Mouse (Mus musculus): ENCODE results near the gene Znrf1.

Znrf1 gene

DNA sequence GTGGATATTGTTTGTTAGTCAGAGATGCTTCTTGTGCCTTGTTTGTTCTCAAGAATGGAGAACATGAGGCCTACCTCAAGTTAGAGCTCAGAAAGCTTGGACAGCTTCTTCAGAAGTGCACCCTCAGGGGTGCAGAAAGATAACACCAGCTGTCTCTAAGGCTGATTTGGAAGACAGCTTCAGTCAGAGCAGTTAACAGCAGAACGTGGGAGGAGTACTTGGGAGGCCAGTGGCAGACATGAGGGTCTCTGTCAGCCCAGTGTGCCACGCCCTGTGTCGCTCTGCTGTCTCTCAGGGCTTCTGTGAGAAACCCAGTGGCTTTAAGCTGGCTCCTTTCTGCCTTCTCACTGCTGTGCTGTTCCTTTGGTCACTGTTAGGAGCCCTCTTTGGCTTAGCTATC, 32.1 kb downstream of the Znrf1 start:
- in situ Hi-C loops (cut with MboI, MseI) = no loop called here

DNA sequence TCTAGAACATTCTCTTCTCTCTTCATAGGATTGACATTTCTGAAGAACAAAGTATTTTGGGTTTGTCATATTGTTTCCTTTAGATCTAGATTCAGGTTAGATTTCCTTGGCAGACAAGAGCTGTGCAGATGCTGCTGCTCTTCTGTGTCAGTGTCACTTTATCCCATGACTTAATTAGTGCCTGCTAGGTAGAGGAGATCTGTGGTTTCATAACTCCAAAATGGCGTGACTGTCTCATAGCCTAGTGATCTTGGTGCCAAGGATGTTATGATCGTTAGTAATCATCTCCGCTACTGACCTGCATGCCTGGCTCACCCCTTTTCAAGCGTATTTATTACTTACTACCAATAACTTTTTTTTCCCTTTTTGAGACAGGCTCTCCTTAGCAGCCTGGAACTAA, 34.0 kb downstream of the Znrf1 start:
- in situ Hi-C loops (cut with MboI, MseI) = no loop called here

DNA sequence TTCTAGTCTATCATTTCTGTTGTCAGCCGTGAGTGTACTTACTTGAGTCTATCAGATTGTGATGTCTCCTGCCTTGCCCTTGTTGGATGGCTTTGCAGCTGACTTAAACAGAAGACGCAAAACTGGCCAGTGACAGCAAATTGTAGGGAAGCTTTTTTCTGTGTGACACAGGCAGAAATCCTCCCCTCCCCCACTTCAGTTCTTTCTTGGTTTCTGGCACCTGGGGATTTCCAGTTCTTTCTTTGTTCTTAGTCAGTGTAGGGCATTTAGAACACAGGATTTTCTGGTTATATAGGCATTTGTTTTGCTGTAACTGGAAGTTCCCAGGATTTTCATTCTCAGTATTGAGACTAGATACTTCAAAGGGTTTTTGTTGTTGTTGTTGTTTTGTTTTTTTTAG, 34.5 kb downstream of the Znrf1 start:
- in situ Hi-C loops (cut with MboI, MseI) = no loop called here

DNA sequence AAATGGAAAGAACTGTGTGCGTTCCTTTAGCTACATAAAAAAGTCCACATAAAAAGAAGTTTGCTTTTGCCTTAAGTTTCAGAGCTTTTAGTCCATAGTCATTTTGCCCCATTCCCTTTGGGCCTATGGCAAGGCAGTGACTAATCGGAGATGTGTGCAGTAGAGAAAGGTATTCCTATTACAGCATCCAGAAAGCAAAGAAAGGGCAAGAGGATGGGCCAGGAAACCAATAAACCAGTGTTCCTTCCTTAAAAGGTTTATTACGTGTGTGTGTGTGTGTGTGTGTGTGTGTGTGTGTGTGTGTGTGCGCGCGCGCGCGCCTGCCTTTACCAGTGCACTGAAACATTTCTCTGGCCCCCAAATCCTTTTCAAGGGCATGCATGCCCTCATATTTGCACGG, 35.8 kb downstream of the Znrf1 start:
- in situ Hi-C loops (cut with MboI, MseI) = no loop called here

DNA sequence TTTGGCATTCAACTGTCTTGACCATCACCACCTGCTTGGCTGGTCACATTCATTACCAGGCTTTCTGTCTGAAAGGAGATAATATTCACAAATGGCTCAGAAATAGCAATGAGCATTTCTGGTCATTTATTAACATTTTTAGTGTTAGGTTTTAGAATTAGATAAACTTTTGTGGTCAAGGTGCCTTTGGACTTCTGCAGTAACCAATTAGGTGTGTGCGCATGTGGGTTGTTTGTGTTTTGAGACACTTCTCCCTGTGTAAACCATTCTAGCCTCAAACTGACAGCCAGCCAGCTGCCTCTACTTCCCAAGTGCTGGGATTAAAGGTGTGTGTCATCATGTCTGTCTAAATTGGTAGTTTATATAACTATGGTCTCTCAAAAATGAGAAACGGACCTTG, 36.5 kb downstream of the Znrf1 start:
- in situ Hi-C loops (cut with MboI, MseI) = no loop called here

DNA sequence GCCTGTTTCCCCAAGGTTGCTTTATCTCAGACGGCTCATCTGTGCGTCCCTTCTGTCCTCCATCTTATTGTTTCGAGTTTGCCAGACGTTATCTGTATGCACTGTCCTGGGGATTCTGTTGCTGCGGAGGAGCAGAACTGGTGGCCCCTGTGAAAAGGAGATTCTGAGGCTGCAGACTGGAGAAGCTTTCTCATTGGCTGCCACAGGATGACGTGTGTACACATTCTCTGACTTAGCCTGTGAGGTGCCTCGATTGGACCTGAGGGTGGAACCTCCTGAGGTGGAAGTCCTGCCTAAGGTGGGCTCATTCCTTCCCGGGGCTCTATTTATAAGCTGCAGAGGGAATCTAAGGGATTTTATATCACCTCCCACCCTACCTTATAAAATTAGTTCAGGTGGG, 37.7 kb downstream of the Znrf1 start:
- in situ Hi-C loops (cut with MboI, MseI) = no loop called here

DNA sequence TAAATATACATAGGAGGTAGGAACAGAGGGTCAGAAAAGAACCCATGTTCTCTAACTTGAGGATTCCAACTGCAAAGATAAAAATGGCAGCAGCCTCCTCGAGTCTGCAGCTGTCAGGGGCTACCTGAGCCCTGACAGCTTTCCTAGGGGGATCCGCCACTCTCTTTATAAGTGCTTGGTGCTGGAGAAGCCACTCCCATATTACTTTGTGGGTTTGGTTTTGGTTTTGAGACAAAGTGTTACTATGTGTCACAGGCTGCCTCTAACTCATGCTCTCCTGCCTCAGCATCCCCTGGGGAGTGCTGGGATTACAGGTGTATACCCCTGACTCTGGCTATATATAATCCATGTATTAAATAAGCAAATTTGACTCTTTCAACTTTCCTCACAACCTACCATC, 38.1 kb downstream of the Znrf1 start:
- in situ Hi-C loops (cut with MboI, MseI) = no loop called here

DNA sequence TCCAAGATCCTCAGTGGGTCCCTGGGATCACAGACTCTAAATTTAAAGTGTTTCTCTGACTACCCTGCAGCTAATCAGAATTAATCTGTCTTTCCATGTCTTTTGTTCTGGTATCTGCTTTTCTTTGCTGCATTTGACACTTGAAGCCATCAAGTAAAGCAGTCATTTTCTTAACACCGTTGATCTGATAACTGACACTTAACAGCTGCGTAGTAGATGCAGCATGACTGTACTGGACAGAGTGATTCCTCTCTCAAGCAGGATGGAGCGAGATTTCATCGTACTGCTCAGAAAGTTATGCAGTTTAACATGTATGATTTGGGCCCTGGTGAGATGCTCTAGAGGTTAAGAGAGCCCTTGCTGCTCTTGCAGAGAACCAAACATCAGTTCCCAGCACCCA, 39.6 kb downstream of the Znrf1 start:
- in situ Hi-C loops (cut with MboI, MseI) = loop anchor here (25.0 kb wide), 1 partner anchor 538 kb away; the partner anchor contains the start of genes Aars and Ddx19b

DNA sequence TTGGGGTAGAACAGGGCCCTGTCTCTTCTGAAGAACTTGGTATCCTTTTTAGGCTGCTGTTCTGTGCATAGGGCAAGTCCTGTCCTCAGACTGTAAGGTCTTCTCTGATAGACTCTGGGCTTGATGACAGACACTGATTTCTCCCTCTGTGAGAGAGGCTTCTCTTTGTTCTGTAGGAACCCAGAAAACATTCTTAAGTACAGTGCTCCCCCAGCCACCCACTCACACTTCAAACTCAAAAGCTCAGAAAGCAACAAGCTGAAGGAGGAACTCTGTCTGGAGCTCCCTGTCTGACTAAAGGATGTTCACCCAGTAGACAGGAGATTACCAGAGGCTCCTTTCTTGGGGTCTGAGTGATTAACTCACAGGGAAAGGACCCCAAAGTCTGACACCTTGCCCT, 40.6 kb downstream of the Znrf1 start:
- in situ Hi-C loops (cut with MboI, MseI) = loop anchor here (25.0 kb wide), 1 partner anchor 539 kb away; the partner anchor contains the start of genes Aars and Ddx19b

DNA sequence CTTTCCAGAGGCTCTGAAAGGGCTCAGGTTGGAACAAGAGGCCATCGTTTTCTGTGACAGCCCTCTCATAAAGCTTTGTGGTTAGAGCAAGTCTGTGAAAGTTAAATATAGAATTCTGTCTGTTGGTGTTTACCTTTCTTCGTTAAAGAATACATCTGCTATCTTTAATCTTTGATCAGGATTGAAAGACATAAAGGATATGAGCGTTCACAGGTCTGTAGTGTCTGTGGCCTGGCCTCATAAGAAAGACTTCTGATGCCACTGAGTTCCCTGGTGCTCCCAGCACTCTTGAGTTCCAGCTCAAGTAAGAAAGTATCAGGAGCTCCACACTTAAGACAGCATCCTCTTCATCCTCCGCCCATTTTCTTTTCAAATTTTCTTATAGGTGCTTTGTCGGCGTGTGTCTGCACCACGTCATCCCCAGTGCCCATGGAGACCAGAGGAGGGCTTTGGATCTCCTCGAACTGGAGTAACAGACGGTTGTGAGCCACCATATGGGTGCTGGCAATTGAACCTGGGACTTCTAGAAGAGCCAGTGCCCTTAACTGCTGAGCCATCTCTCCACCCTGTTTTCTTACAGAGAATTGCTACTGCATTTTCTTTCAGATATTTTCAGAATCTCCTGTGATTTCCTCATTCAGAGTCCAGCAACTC, 42.1 kb downstream of the Znrf1 start:
- in situ Hi-C loops (cut with MboI, MseI) = loop anchor here (25.0 kb wide), 1 partner anchor 541 kb away; the partner anchor contains the start of genes Aars and Ddx19b

DNA sequence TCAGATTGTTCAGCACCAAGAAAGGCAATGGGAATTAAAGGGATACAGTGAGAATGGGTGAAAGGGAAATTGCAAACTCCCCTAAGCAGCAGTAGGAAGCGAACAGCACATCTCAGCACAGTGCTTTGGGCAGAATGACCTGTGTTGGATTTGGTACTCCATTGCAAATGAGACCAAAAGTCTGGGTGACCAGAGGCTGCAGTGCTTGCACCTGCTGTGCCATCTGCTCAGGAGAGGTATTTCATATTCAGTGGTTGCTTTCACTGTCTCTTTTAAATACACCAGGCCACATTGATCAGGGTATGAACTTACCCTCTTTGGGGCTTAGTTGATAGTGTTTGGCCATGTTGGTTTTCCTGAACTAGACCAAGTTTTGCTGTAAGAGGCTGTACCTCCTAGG, 43.4 kb downstream of the Znrf1 start:
- in situ Hi-C loops (cut with MboI, MseI) = loop anchor here (25.0 kb wide), 1 partner anchor 542 kb away; the partner anchor contains the start of genes Aars and Ddx19b

DNA sequence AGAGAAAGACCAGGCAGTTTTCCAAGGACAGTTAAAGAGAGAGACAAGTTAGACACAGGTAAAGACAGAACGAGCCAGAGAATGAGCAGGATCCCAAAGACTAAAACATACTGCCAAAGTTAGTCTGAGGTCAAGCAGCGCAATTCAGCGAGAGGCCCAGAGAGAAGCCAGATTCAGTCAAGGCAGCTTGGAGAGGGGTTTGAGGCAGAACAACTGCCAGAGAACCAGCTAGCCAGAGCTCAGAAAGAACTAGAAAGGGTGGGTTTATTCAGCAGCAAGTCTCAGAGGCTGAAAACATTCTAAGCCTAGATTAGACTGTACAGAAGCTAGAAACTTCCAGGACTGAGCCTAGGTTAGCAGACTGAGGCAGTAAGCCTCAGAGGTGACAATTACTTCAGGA, 44.4 kb downstream of the Znrf1 start:
- in situ Hi-C loops (cut with MboI, MseI) = loop anchor here (25.0 kb wide), 1 partner anchor 543 kb away; the partner anchor contains the start of genes Aars and Ddx19b

DNA sequence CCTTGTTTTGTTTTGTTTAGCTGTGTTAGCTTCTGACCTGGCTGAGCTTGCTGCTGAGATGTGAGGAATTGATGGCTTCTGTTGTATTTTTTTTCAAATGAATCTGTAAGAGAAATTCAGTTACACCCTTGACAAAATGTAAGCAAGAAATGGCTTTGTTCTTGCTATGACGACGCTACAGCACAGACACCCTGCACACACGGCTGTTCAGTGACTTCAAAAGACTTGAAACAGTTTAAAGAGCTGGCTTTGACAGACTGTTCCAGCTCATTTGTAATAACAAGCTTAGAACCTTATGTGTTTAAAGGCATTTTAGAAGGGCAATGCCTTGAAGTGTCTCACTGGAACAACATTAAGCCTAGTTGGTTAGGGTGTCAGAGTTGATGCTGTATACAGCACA, 46.5 kb downstream of the Znrf1 start:
- in situ Hi-C loops (cut with MboI, MseI) = loop anchor here (25.0 kb wide), 1 partner anchor 545 kb away; the partner anchor contains the start of genes Aars and Ddx19b

DNA sequence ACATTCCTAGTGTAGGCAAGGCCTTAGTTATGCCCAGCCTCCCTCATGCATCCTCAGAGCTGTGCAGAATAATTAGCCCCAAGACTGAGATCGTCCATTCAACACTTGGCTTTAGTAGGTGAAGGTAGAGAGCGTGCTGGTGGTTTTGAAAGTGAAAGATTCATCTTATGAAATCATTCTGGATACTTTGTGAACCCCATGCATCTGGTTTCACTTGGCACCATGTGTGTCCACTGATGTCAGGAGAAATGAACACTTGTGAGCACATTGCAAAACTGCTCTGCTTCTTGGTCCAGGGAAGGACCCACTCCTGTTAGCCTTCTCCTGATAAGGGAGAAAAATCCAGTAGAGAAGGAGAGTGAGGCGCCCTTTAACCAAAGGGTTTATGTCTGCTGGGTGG, 49.0 kb downstream of the Znrf1 start:
- in situ Hi-C loops (cut with MboI, MseI) = loop anchor here (25.0 kb wide), 1 partner anchor 548 kb away; the partner anchor contains the start of genes Aars and Ddx19b

DNA sequence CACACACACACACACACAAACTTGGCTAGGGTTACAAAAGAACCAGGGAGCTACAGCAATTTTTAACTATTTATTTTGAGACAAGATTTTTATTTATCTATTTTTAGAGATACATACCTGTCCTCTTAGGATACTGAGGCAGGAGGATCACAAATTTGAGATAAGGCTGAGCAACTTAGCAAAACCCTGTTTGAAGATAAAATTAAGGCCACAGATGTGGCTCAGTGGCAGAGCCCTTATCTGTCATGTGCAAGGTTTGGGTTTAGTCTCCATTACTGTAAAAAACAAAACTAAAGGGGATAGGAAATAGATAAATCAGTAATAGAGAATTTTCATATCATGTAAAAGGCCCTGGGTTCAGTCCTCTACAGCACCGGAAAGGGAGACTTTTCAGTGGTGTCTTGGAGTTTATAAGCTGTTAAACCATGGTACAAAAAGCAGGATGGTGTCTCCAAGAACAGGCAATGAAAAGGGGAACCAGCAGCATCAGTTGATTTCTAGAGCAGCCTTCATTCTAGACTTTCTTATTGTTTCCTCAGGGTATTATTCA, 51.7 kb downstream of the Znrf1 start:
- in situ Hi-C loops (cut with MboI, MseI) = loop anchor here (25.0 kb wide), 1 partner anchor 550 kb away; the partner anchor contains the start of genes Aars and Ddx19b

DNA sequence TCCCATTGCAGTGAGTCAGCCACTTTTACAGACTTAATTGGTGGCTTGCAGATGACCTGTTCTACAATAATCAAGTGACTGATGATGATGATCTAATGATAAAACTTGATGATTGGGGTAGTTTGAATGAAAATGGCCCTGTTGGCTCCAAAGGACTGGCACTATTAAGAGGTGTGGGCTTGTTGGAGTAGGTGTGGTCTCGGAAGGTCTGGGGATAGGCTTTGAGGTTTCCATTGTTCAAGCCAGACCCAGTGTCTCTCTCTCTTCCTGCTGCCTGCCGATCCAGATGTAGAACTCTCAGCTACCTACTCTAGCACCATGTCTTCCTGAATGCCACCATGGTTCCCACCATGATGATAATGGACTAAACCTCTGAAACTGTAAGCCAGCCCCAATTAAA, 52.4 kb downstream of the Znrf1 start:
- in situ Hi-C loops (cut with MboI, MseI) = loop anchor here (25.0 kb wide), 1 partner anchor 551 kb away; the partner anchor contains the start of genes Aars and Ddx19b

DNA sequence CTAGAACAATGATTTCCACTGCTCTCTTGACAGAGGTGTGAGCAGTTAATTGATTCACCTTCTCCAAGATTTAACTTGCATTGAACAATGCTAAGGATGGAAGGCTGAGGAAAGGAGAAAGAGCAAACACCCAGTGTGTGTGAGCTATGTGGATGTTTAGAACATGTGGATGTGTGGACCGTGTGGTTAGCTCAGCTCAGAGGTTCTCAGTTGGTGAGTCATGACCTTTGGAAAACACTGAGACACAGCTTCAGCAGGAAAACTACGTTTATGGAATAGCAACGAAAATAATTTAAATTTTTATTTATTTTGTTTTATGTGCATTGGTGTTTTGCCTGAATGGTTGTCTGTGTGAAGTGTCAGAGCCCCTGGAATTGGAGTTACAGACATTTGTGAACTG, 54.3 kb downstream of the Znrf1 start:
- in situ Hi-C loops (cut with MboI, MseI) = loop anchor here (25.0 kb wide), 1 partner anchor 553 kb away; the partner anchor contains the start of genes Aars and Ddx19b

DNA sequence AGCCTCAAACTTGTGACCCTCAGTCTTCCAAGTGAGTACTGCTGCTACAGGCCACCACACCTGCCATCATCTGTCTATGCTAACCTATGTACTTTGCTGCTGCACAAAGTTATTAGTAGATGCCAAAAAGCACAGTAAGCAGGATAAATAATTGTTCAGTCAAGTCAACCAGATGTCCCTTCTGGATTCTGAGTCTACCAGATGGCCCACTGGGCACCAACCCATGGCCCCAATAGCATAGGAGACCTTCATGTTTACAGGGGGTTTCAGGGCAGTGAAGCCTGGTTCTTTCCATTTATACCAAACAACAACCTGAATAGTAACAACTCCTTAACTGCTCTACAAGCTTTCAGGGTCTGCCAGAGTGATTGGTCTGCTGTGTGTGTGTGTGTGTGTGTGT, 55.3 kb downstream of the Znrf1 start:
- in situ Hi-C loops (cut with MboI, MseI) = loop anchor here (25.0 kb wide), 1 partner anchor 554 kb away; the partner anchor contains the start of genes Aars and Ddx19b

DNA sequence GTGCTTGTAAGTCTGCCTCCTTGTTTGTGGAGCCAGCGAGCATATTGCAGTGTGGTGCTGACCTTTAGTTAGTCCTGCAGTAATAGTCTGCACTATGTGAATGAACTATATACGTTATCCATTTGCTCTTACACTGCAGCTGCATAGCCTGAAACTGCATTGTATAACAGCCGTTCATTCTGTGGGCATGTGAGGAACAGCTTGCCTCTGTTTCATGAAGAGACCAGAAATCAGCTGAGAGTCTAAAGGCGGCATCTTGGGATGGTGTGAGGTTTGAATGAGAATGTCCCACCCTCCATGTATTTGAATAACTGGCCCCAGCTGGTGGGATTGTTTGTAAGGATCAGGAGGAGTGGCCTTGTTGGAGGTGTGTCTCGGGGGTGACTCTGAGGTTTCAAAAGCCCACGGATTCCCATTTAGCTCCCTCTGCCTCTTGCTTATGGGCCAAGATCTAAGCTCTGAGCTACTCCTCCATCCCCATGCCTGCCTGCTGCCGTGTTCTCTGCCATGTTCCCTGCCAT, 56.6 kb downstream of the Znrf1 start:
- in situ Hi-C loops (cut with MboI, MseI) = loop anchor here (25.0 kb wide), 1 partner anchor 555 kb away; the partner anchor contains the start of genes Aars and Ddx19b

DNA sequence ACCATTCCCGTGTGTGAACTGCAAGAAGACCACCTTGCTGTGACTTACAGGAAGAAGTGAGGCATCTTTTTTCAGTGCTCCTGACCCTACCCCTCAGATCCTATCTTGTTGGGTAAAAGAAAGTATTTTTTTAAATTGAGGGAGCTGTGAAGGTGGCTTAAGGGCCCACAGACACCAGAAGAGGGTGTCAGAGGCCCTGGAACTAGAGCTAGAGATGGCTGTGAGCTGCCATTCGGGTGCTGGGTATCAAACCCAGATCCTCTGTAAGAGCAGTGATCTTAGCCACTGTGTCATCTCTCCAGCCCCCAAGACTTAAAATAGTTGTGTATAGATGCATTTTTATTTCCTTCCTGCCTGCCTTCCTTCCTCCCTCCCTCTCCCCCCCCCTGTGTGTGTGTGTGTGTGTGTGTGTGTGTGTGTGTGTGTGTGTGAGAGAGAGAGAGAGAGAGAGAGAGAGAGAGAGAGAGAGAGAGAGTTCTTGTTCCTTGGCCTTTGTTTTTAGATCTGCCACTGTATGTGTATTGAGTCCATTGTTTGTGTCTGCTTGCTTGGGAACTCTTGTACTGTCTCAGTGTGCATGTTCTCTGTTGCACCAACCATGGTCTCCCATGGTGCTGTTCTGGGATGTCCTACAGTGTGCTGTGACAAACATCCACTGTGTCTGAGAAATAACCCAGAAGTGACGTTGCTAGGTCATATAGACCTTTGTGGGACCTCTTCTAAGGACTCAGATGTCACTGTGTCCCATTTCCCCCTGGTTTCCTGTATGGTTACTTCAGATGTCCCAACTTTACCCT, 58.3 kb downstream of the Znrf1 start:
- in situ Hi-C loops (cut with MboI, MseI) = loop anchor here (25.0 kb wide), 1 partner anchor 557 kb away; the partner anchor contains the start of genes Aars and Ddx19b

DNA sequence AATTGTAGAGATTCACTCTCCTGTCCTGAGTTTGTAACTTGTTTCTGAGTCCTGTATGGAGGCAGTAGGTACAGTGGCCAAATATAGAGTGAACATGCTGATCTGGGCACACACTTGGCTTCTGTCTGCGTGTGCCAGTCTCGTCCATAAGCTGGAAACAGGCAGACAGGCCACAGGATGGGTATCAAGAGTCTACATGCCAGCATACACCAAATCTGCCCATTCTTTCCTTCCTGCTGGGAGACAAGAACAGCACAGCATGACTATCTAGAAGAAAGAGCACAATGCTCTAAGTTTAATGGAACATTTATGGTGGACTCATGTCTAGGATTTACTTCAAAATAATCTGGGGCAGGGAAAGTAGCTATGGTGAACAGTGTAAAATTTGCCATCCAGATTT, 59.1 kb downstream of the Znrf1 start:
- in situ Hi-C loops (cut with MboI, MseI) = loop anchor here (25.0 kb wide), 1 partner anchor 558 kb away; the partner anchor contains the start of genes Aars and Ddx19b

Data from T-helper 2 cell (primary cell).